Mouse (Mus musculus) forebrain, embryonic 11.5 days (tissue): ENCODE results near the gene Wnt2. TPM values are rescaled to one million over a fixed set of nuclear protein-coding genes. Genes with fewer than 3 reads are reported as not detected.
A peak's percentile ranks its signal among the peaks of the same experiment; 100 is the strongest.

Source experiments
- ATAC-seq: fragments of 200-750 bp; cut with Nextera tagmentation; replicated peaks from 2 replicates; pipeline ENCODE4 v1.8.0; 2017; ENCODE audit warnings: moderate TSS enrichment; ENCODE audit not compliant: low FRiP score
- DNase-seq: peaks from one replicate; pipeline ENCODE4 v3.0.0-alpha.2; 2017; ENCODE audit warnings: low spot score
- H3K27ac ChIP-seq: fragments of 300-500 bp; sonication (generic); 2 replicates; pipeline ENCODE4 v1.5.1; 2014; ENCODE audit warnings: low read depth, low read length
- H3K27me3 ChIP-seq: fragments of 300-500 bp; sonication (generic); 2 replicates; pipeline ENCODE4 v1.6.1; 2014; ENCODE audit warnings: mild to moderate bottlenecking, low read length, mixed read lengths; ENCODE audit not compliant: control insufficient read depth, insufficient read depth
- H3K36me3 ChIP-seq: fragments of 300-500 bp; sonication (generic); 2 replicates; pipeline ENCODE4 v1.6.1; 2014; ENCODE audit warnings: mild to moderate bottlenecking, low read length, moderate library complexity, mixed read lengths; ENCODE audit not compliant: control insufficient read depth, insufficient read depth
- H3K4me1 ChIP-seq: fragments of 300-500 bp; sonication (generic); replicated peaks from 2 replicates; pipeline ENCODE4 v1.6.1; 2014; ENCODE audit warnings: low read length, mixed read lengths; ENCODE audit not compliant: control insufficient read depth, insufficient read depth
- H3K4me2 ChIP-seq: fragments of 300-500 bp; sonication (generic); 2 replicates; pipeline ENCODE4 v1.6.1; 2014; ENCODE audit warnings: low read depth, mild to moderate bottlenecking, low read length, moderate library complexity, mixed read lengths; ENCODE audit not compliant: severe bottlenecking
- H3K4me3 ChIP-seq: fragments of 300-500 bp; sonication (generic); 2 replicates; pipeline ENCODE4 v1.5.1; 2014; ENCODE audit warnings: low read depth, low read length
- H3K9ac ChIP-seq: fragments of 300-500 bp; sonication (generic); 2 replicates; pipeline ENCODE4 v1.6.1; 2014; ENCODE audit warnings: low read length
- H3K9me3 ChIP-seq: fragments of 300-500 bp; sonication (generic); 2 replicates; pipeline ENCODE4 v1.6.1; 2016; ENCODE audit warnings: low read length, mixed read lengths; ENCODE audit not compliant: control insufficient read depth
- WGBS: fragments of 180-500 bp; shearing (Covaris S2); extraction: QIAGEN DNeasy Blood & Tissue Kit; methylation state at CpG from one replicate; pipeline ENCODE4 v1.1.7; 2014; 5-methylcytosine and 5-hydroxymethylcytosine counted together
- polyA plus RNA-seq: library from polyadenylated mRNA; unstranded; fragments of >200 nt; fragmentation: Nextera tagmentation; extraction: Ambion mirVana; gene quantifications from 2 replicates; pipeline ENCODE4 v1.2.1, GENCODE M21; 2014

Gene Wnt2
- polyA plus RNA-seq, 1 experiment from 2014 or later = 0.61 TPM

GRCm38 (mm10) chr6:18031509-18032010 lies 1.2 kb upstream of the Wnt2 start:
- H3K4me3 ChIP-seq = peak overlapping the region; percentile 34
- H3K4me1 ChIP-seq = peaks cover 8% of the 10 kb centered on the region; the same call in 1 of the 2 replicates
- peak; percentile 54 for DNase-seq
- H3K9me3 ChIP-seq = no peaks in the 10 kb centered on the region
- no peak overlapping the region for H3K27ac ChIP-seq
- peak overlapping the region; percentile 35 for H3K9ac ChIP-seq
- no peaks in the 10 kb centered on the region for H3K36me3 ChIP-seq
- peaks cover 36% of the 10 kb centered on the region for H3K27me3 ChIP-seq
- ATAC-seq = peak; percentile 63
- WGBS = under 1% methylated on average over 28 of the region's 29 CpGs
- H3K4me2 ChIP-seq = peak overlapping the region; percentile 85

GRCm38 (mm10) chr6:18030868-18031508 lies 603 bp upstream of the Wnt2 start:
- DNase-seq = peak; percentile 53
- Histone ChIP-seq H3K36me3 (no peaks in the 10 kb centered on the region), H3K4me2 (peak overlapping the region; percentile 85), H3K27ac (no peak overlapping the region), H3K4me1 (peaks cover 8% of the 10 kb centered on the region; the same call in 1 of the 2 replicates), H3K9ac (no peak overlapping the region), H3K4me3 (peak overlapping the region; percentile 34), H3K9me3 (no peaks in the 10 kb centered on the region), H3K27me3 (peaks cover 36% of the 10 kb centered on the region)
- no peak; the same call in 1 of the 2 replicates for ATAC-seq
- 10% methylated on average over 12 of the region's 12 CpGs for WGBS

- H3K27ac ChIP-seq = no peak overlapping the region
- H3K27me3 ChIP-seq = peaks cover 3% of the 10 kb centered on the region; the same call in 1 of the 2 replicates
- no peak overlapping the region for H3K9ac ChIP-seq
- no peak overlapping the region for H3K4me2 ChIP-seq
- no peaks in the 10 kb centered on the region for H3K4me1 ChIP-seq
- H3K4me3 ChIP-seq = no peak overlapping the region
- no peak for DNase-seq
- ATAC-seq = no peak
- H3K36me3 ChIP-seq = no peaks in the 10 kb centered on the region
- WGBS = 84% methylated on average over 8 of the region's 8 CpGs
- no peaks in the 10 kb centered on the region for H3K9me3 ChIP-seq
Observed at GRCm38 (mm10) chr6:18024133-18024794, 6.1 kb downstream of the Wnt2 start.

DNA sequence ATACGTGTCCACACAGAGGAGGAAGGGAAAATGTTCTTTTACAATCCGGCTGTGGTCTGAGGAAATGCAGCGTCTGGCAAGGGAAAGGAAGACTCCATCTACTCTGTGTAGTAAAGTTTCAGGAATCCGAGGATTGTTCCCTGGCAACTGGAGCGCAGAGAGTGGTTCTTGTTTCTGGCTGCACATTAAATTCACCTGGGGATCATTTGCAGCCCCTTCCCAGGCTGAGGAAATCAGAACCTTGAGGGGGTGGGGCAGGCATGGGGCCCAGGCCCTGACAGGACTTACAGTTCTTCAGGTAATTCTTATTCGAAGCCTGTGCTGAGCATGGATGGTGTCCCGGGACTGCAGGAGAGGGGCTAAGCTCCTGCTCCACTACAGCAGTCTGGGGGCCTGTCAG lies 17.0 kb downstream of the Wnt2 start:
- no peak for ATAC-seq
- H3K9ac ChIP-seq = no peak overlapping the region
- no peaks in the 10 kb centered on the region for H3K27me3 ChIP-seq
- no peak overlapping the region for H3K4me3 ChIP-seq
- no peak overlapping the region for H3K27ac ChIP-seq
- H3K4me2 ChIP-seq = no peak overlapping the region
- no peaks in the 10 kb centered on the region for H3K4me1 ChIP-seq
- no peaks in the 10 kb centered on the region for H3K36me3 ChIP-seq
- H3K9me3 ChIP-seq = no peaks in the 10 kb centered on the region
- WGBS = 80% methylated on average over 7 of the region's 7 CpGs
- no peak for DNase-seq

- ATAC-seq (no peak), DNase-seq (no peak)
- H3K27me3 ChIP-seq = no peaks in the 10 kb centered on the region
- no peak overlapping the region for H3K4me3 ChIP-seq
- H3K9me3 ChIP-seq = no peaks in the 10 kb centered on the region
- no peak overlapping the region for H3K9ac ChIP-seq
- WGBS = 90% methylated on average over 3 of the region's 3 CpGs
- no peak overlapping the region for H3K4me2 ChIP-seq
- no peaks in the 10 kb centered on the region for H3K36me3 ChIP-seq
- H3K4me1 ChIP-seq = no peaks in the 10 kb centered on the region
- H3K27ac ChIP-seq = no peak overlapping the region
Observed at GRCm38 (mm10) chr6:18007356-18007755, 23.0 kb downstream of the Wnt2 start.

DNA sequence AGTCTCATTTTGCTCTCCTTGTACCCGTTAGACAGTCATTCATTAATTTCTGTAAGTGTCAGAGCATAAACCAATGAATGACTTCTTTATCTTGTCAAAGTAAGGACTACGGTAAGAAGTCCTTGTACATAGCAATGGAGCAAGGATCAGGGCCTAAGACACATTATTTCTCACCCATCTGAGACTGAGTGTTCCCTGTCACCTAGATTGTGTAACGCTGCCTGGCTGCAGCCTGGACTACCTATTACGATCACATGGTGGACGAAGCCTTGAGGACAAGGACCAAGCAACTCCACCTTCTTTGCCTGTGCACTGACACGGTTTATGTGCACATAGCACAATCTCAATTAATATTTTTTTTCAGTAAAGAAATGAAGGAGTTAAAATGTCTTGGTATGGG lies 28.3 kb downstream of the Wnt2 start:
- WGBS = 93% methylated on average over 6 of the region's 6 CpGs
- Histone ChIP-seq H3K9ac (no peak overlapping the region), H3K9me3 (no peaks in the 10 kb centered on the region), H3K4me2 (no peak overlapping the region), H3K4me3 (no peak overlapping the region), H3K27me3 (peaks cover 3% of the 10 kb centered on the region), H3K4me1 (no peaks in the 10 kb centered on the region), H3K36me3 (no peaks in the 10 kb centered on the region), H3K27ac (no peak overlapping the region)
- no peak for DNase-seq
- no peak for ATAC-seq

- H3K36me3 ChIP-seq = no peaks in the 10 kb centered on the region
- H3K27ac ChIP-seq = no peak overlapping the region
- H3K9ac ChIP-seq = no peak overlapping the region
- peaks cover 2% of the 10 kb centered on the region; the same call in 1 of the 2 replicates for H3K4me1 ChIP-seq
- 71% methylated on average over 4 of the region's 4 CpGs for WGBS
- no peak overlapping the region for H3K4me2 ChIP-seq
- ATAC-seq = no peak
- H3K9me3 ChIP-seq = no peaks in the 10 kb centered on the region
- peaks cover 3% of the 10 kb centered on the region for H3K27me3 ChIP-seq
- no peak overlapping the region for H3K4me3 ChIP-seq
- DNase-seq = no peak
Observed at GRCm38 (mm10) chr6:17998497-17998896, 31.9 kb downstream of the Wnt2 start.

- DNase-seq = peak; percentile 60
- peaks cover 5% of the 10 kb centered on the region for H3K27me3 ChIP-seq
- no peak overlapping the region for H3K9ac ChIP-seq
- no peaks in the 10 kb centered on the region for H3K9me3 ChIP-seq
- peak; percentile 88 for ATAC-seq
- H3K27ac ChIP-seq = no peak overlapping the region
- no peak overlapping the region for H3K4me2 ChIP-seq
- H3K4me1 ChIP-seq = peaks cover 2% of the 10 kb centered on the region; the same call in 1 of the 2 replicates
- no peaks in the 10 kb centered on the region for H3K36me3 ChIP-seq
- WGBS = 38% methylated on average over 6 of the region's 6 CpGs
- H3K4me3 ChIP-seq = no peak overlapping the region
Observed at GRCm38 (mm10) chr6:17994956-17995790, 35.2 kb downstream of the Wnt2 start.
